Mouse (Mus musculus): ENCODE data around the gene Arv1.

Arv1 gene

DNA sequence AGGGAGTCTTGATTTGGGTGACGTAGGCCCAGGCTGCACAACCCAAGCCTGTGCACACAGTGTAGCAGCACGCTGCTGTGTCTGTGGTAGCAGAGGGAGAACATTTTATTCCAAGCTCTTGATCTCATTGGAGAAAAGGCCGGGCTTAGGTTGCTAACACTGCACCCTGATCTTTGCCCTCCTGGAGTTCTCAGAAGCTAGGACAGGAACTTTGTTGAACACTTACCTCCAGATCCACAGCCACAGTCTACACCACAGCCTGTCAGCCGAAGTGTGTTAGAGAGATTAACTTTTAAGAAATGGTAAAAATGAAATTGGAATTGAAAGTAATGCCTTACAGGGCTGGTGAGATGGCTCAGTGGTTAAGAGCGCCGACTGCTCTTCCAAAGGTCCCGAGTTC is 2.4 kb downstream of the Arv1 start:
- no peak for DNase-seq (ENCODE audit: low read depth)

GRCm38 (mm10) chr8:124732828-124733227 is 10.9 kb downstream of the Arv1 start:
- no peak for DNase-seq (ENCODE audit: low read depth)

DNA sequence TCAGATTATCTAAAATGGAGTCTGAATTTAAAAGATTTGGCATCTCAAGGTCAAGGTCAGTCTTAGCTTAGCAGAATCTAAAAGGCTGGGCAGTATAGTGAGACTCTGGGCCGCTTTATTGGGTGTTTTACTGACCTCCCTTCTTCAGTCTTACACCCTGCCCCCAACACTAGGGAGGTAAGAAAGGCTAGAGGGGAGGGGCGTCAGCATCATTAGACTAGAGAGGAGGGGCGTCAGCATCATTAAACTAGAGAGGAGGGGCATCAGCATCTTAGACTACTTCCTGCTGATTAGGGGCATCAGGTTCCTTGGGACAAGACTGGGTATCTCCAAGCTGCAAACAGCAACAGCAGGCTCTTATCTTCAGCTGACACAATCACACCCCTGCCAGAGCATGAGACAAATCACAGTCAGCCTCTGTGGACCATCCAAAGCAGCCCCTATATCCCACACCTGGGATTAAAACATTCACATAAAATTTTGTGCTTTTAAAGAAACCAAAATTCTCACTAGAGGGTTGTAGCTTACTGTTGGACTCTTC is 13.5 kb downstream of the Arv1 start:
- DNase-seq (ENCODE audit: low read depth), result no peak

- DNase-seq (ENCODE audit: low read depth), result no peak
Measured at GRCm38 (mm10) chr8:124739268-124739667, 17.3 kb downstream of the Arv1 start.

- no peak for DNase-seq (ENCODE audit: low read depth)
Measured at GRCm38 (mm10) chr8:124746661-124747060, 24.7 kb downstream of the Arv1 start.

DNA sequence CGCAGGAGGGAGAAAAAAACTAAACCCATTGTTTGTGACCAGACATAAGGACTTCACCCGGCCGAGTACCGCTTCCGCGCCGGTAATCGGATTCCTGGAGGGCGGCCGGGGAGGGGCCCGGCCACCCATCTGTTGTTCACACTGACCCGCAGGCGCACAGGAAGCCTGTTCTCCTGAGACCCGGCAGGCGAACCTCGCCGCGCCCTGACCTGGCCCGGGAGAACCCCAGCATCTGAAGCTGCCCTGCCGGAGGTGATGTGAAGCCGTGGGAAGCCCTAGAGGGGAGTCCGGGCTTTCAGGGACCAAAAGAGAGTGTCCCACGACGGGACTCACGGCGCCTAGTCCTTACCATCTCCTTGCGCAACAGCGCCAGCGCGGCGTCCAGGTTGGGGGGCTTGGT is 29.3 kb downstream of the Arv1 start:
- DNase-seq (ENCODE audit: low read depth), result no peak

DNA sequence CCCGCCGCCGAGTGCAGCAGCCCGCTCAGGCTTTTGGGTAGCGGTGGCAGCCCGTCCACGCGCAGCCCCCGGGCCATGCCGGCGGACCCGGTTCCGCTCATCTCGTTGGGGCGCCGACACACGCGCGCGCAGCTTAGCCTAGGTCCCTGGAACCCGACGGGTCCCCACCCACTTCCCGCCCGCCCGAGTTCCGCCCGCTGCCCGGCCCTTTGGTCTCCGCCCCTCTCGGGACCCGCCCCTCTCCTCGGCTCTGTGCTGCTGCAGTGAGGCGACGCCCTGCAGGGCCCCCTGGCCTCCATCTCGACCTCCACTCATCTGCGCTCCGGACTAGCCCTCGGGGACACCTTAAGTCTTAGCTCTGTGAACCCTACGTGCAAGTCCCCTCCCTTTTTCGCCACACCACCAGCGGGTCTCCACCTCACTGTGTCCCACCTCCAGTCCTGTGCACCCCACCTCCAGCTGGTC is 29.8 kb downstream of the Arv1 start, which contains the start of gene Fam89a:
Fam89a (minus strand) TSS at position 124 of the 465 bp plus-strand sequence.
- peak; percentile 34 for DNase-seq (ENCODE audit: low read depth)

- no peak for DNase-seq (ENCODE audit: low read depth)
Measured at GRCm38 (mm10) chr8:124752325-124752862, 30.5 kb downstream of the Arv1 start.

DNA sequence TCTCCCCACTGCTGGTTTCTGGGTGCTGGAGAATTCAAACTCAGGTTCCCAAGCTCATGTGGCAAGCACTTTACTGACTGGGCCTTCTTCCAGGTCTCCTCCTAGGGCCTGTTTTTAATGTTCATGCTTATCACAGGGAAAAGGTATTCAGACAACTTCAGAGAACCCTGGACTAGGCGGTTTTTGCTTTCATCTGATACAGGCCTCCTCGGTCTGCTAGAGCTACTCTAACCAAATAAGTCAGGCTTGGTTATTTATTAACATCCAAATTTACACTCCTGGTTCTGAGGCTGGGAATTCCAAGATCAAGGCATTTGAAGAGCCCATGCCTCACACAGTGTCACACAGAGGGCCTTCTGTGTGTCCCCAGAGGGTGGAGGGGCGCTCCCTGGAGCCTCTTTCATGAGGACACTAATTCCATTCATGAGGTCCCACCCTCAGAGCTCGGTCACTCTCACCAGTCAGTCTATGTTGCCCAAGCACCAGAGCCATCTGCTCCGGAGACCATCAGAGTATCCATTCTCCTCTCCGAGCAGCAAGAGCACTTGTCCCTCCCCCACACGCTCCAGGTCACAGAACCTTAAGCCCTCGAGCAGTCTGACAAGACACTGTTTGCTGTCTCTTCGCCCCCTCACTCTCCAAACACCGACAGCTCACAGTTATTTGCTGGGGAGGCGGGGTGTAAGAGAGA is 32.3 kb downstream of the Arv1 start:
- no peak for DNase-seq (ENCODE audit: low read depth)

DNA sequence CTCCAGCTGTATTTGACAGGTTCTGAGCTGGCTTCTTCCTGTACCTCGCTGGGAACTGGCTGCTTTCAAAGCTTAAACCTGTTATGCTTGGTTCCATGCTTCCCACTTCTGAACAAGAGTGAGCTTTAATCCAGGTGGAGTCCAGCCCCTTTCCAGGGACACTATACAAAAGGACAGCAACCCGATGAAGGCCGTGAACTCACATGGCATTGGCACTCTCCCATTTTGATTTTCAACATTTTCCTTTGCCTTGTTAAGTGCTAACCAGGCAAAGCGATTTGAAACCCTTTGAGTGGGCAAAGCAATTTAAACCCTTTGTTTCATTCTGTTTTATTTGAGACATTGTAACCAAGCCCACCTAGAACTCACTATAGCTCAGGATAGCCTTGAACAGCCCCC is 32.9 kb downstream of the Arv1 start:
- no peak for DNase-seq (ENCODE audit: low read depth)

DNA sequence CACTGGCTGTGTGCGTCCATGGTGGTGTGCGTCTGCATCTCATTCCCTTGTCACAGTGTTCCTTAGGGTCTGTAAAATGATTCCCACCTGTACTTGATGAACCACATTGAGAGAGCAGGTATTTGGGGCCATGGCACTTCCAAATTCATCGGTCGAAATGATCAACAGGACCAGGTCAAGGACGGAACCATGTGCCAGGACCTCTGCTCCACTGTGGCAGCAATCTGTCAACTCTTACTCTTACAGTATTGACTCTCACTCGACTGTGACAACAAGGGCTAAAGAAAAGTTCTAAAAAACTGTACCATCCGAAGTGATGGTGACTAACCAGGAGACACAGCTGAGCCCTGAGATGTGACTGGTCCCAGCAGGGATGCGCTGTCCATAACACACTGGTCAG is 33.5 kb downstream of the Arv1 start:
- no peak for DNase-seq (ENCODE audit: low read depth)

- DNase-seq (ENCODE audit: low read depth), result no peak
Measured at GRCm38 (mm10) chr8:124756153-124756552, 34.2 kb downstream of the Arv1 start.

- no peak for DNase-seq (ENCODE audit: low read depth)
Measured at GRCm38 (mm10) chr8:124756601-124757000, 34.7 kb downstream of the Arv1 start.

- DNase-seq (ENCODE audit: low read depth), result peak; percentile 9
Measured at GRCm38 (mm10) chr8:124758544-124758943, 36.6 kb downstream of the Arv1 start.

DNA sequence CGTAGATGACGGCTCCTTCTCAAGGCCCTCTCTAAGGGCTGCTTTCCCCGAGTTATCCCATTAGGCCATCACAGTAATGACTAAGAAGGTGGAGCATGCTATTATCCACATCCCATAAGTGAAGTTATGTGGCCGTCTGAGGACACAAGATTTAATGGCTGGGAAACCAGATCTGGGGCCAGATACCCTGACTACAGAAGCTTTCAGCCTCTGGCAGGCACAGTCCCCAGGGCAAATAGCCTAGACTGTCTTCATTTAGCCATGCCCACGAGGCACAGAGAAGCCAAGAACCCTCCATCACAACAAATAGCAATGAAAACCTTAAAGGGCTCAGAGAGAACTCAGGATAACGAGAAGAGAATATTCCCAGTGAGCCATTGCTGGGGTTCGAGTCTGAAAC is 41.1 kb downstream of the Arv1 start:
- no peak for DNase-seq (ENCODE audit: low read depth)

DNA sequence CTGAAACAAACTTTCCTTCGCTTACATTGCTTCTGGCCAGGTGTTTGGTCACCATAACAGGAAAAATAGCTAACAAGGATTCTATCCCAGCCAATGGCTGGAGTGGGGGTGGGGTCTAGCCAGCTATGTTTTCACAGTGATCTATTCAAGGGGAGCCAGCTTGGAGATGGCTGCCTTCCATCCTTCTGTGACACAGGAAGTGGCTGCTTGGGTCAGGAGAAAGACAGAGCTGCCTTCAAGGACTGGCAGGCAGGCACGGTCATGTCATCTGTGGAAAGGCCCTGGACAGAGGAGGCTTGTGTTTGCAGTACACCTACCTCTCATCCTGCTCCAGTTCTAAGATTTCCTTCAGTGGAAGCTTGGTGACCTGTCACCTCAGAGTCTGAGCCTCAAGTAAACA is 50.5 kb downstream of the Arv1 start:
- DNase-seq (ENCODE audit: low read depth), result no peak

DNA sequence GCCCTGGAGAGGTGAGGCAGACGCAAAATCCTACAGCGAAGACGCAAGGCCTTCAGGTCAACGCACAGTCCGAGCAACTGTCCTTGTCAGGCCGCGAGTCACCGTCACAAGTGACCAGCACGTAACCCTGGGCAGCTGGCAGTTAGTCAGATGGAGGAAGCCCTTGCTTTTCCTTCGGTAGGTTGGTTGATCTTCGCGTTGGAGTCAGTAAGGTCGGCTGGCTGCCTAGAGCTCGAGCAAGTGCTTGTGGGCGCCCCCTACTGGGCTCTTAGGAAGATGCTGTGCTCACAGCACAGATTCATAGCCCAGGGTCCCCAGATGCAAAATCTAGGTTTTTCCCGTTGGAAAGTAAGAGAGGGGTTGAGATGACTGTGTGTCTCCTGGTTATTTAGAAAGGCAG is 53.8 kb downstream of the Arv1 start:
- peak; percentile 27 for DNase-seq (ENCODE audit: low read depth)

- DNase-seq (ENCODE audit: low read depth), result no peak
Measured at GRCm38 (mm10) chr8:124780236-124780635, 58.3 kb downstream of the Arv1 start.

DNA sequence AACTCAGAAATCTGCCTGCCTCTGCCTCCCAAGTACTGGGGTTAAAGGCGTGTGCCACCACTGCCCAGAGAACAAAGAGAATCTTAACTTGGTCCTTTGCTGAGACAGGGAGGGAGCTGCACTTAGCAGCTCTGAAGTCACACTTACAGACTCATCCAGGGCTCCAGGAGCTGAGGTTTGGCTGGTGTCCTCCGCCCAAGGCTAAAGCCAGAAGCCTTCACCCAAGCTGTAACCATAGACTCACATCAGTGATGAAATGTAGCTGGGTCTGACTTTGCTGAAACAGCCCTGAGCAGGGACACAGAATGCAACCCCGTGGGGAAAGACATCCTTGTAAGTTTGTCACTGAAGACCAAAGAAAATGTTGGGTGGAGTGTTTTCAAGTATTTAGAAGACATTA is 60.5 kb downstream of the Arv1 start:
- DNase-seq (ENCODE audit: low read depth), result no peak

DNA sequence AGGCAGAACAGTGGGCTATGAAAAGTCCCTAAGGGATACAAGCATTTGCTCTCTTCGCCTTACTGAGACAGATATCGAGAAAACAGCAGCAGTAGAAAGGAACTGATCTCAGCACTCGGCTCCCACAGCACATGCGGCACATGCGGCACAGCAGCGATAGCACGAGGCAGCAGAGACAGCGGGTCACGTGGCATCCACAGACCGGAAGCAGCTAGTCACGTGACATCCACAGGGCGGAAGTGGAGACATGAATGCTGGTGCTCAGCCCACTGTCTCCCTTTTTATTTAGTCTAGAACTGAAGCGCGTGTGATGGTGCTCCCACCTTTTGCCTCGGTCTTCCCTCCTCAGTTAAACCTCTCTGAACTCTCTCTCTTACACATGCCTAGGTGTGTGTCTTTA is 61.3 kb downstream of the Arv1 start:
- DNase-seq (ENCODE audit: low read depth), result no peak

Measured in c-Kit-positive CD71-positive TER-119-negative erythroid progenitor cells, embryonic 14.5 days (primary cell).